Mouse (Mus musculus): ENCODE data around the gene Tmub2. TPM values are rescaled to one million over a fixed set of nuclear protein-coding genes. Genes with fewer than 3 reads are reported as not detected.

Tmub2 gene
- total and polyA plus RNA-seq, 3 experiments = 27.0 to 32.9 (median 31.0) TPM

- TF ChIP-seq USF2 (conservative IDR thresholded peaks at IDR 0.05; ENCODE audit: low read depth, low read length) (no peak), ELF1 (IDR thresholded peaks at IDR 0.05; ENCODE audit: low read depth, low read length) (peak; percentile 61), E2F4 (IDR thresholded peaks at IDR 0.05; ENCODE audit: insufficient replicate concordance, low read depth, low read length) (peak; percentile 81; the same call in 1 of the 2 replicates), ZC3H11A (IDR thresholded peaks at IDR 0.05; ENCODE audit: low read depth, low read length) (no peak), JUND (conservative IDR thresholded peaks at IDR 0.05; ENCODE audit: low read depth, low read length) (no peak), TBP (conservative IDR thresholded peaks at IDR 0.05; ENCODE audit: low read depth, low read length) (no peak), POLR2A (IDR thresholded peaks at IDR 0.05; ENCODE audit: low read depth, low read length) (0 out of 2 replicates have a peak, but pooled peaks have one; percentile 14), IRF4 (IDR thresholded peaks at IDR 0.05; ENCODE audit: low read depth, low read length) (peak; percentile 82), MAX (IDR thresholded peaks at IDR 0.05; ENCODE audit: low read length) (peak; percentile 46; the same call in 1 of the 2 replicates), SMC3 (IDR thresholded peaks at IDR 0.05; ENCODE audit: low read depth, low read length) (no peak), JUN (IDR thresholded peaks at IDR 0.05; ENCODE audit: insufficient read depth, low read depth, low read length) (peak; percentile 27; the same call in 1 of the 2 replicates), POLR2AphosphoS2 (IDR thresholded peaks at IDR 0.05; ENCODE audit: low read depth, low read length) (no peak), CHD1 (IDR thresholded peaks at IDR 0.05; ENCODE audit: low read depth, low read length) (no peak), KAT2A (IDR thresholded peaks at IDR 0.05; ENCODE audit: insufficient replicate concordance, low read length) (no peak), ETS1 (conservative IDR thresholded peaks at IDR 0.05; ENCODE audit: low read depth, low read length) (peak; percentile 79), RCOR1 (conservative IDR thresholded peaks at IDR 0.05; ENCODE audit: low read depth, low read length) (no peak), BHLHE40 (IDR thresholded peaks at IDR 0.05; ENCODE audit: low read depth, low read length) (peak; percentile 27), MAZ (IDR thresholded peaks at IDR 0.05; ENCODE audit: low read depth, low read length) (peak; percentile 65), SIN3A (IDR thresholded peaks at IDR 0.05; ENCODE audit: low read length) (peak; percentile 56; the same call in 1 of the 2 replicates), TCF12 (IDR thresholded peaks at IDR 0.05; ENCODE audit: low read depth, low read length) (peak; percentile 35; the same call in 1 of the 2 replicates), UBTF (IDR thresholded peaks at IDR 0.05; ENCODE audit: low read depth, low read length) (no peak), GABPA (IDR thresholded peaks at IDR 0.05; ENCODE audit: insufficient replicate concordance, low read depth, low read length) (no peak), NELFE (IDR thresholded peaks at IDR 0.05; ENCODE audit: low read depth, low read length) (no peak), EP300 (IDR thresholded peaks at IDR 0.05; ENCODE audit: low read length) (peak; percentile 58; the same call in 1 of the 2 replicates), CHD2 (IDR thresholded peaks at IDR 0.05; ENCODE audit: low read length) (peak; percentile 54; the same call in 1 of the 2 replicates), RAD21 (IDR thresholded peaks at IDR 0.05; ENCODE audit: low read depth, low read length) (no peak), NRF1 (IDR thresholded peaks at IDR 0.05; ENCODE audit: low read depth, low read length) (peak; percentile 56), MAFK (IDR thresholded peaks at IDR 0.05; ENCODE audit: insufficient replicate concordance, low read length) (no peak; the same call in 1 of the 2 replicates), USF1 (IDR thresholded peaks at IDR 0.05; ENCODE audit: low read depth, low read length) (no peak), MXI1 (IDR thresholded peaks at IDR 0.05; ENCODE audit: low read depth, low read length) (peak; percentile 59; the same call in 1 of the 2 replicates), MYC (IDR thresholded peaks at IDR 0.05; ENCODE audit: low read depth, low read length) (peak; percentile 14; the same call in 1 of the 2 replicates), ZMIZ1 (IDR thresholded peaks at IDR 0.05; ENCODE audit: low read depth, low read length) (no peak), ZNF384 (IDR thresholded peaks at IDR 0.05; ENCODE audit: low read depth, low read length) (peak; percentile 82), HCFC1 (IDR thresholded peaks at IDR 0.05; ENCODE audit: low read depth, low read length) (no peak), MEF2A (IDR thresholded peaks at IDR 0.05; ENCODE audit: borderline replicate concordance, low read depth, low read length) (no peak), CTCF (conservative IDR thresholded peaks at IDR 0.05 in 1 of 2, IDR thresholded peaks at IDR 0.05 in 1 of 2; ENCODE audit: low read depth in 2 of 2, low read length in 2 of 2) (no peak), ZKSCAN1 (IDR thresholded peaks at IDR 0.05; ENCODE audit: borderline replicate concordance, low read depth, low read length) (no peak), PAX5 (IDR thresholded peaks at IDR 0.05; ENCODE audit: low read length) (no peak)
- H3K27me3 ChIP-seq (replicated peaks) = peaks cover 24% of the 10 kb centered on the region
- peak; percentile 66 for DNase-seq (ENCODE audit: extremely low read depth)
- H3K36me3 ChIP-seq (replicated peaks in 1 of 2; ENCODE audit: control insufficient read depth in 1 of 2, insufficient read depth in 1 of 2, low read length in 1 of 2) = no peaks in the 10 kb centered on the region
- in situ Hi-C loops (cut with MboI; ENCODE audit: low pct_ligation_motif_present, low pct_unique_long_range_greater_than_20kb, low sequenced_read_pairs) (no loop called here), dilution Hi-C loops (cut with MboI; ENCODE audit: extremely low pct_ligation_motif_present, extremely low pct_unique_long_range_greater_than_20kb, low sequenced_read_pairs) (no loop called here)
- peak overlapping the region; percentile 41 for H3K9ac ChIP-seq (ENCODE audit: insufficient read depth, low read depth)
- H3K4me2 ChIP-seq (ENCODE audit: insufficient read depth, low read depth, poor library complexity, severe bottlenecking) = peak overlapping the region; percentile 62
- peaks cover 11% of the 10 kb centered on the region for H3K9me3 ChIP-seq (replicated peaks; ENCODE audit: low read length)
- peaks cover 3% of the 10 kb centered on the region; the same call in 1 of the 2 replicates for H3K79me2 ChIP-seq (replicated peaks; ENCODE audit: control insufficient read depth, extremely low read depth, insufficient read depth, poor library complexity, severe bottlenecking)
- peak overlapping the region in 1 of 3 experiments; percentile 20 for H3K4me3 ChIP-seq (replicated peaks in 1 of 3; ENCODE audit: low read depth in 2 of 3, low read length in 2 of 3, poor library complexity in 1 of 3)
- H3K4me1 ChIP-seq (ENCODE audit: control insufficient read depth in 1 of 2, insufficient read depth in 2 of 2) = peaks cover 8 to 23% of the 10 kb centered on the region in 2 experiments
- no peak overlapping the region for H3K27ac ChIP-seq (ENCODE audit: insufficient read depth, low read depth)
Observed at GRCm38 (mm10) chr11:102244926-102245449, 39.7 kb upstream of the Tmub2 start.

All from CH12.LX (cell line).